Mouse (Mus musculus) T-cell, adult 66 days (primary cell): ENCODE data around the gene Slamf7. TPM values are rescaled to one million over a fixed set of nuclear protein-coding genes. Genes with fewer than 3 reads are reported as not detected.

Experiments used
- total RNA-seq, 2 experiments: library from RNA; stranded (reverse); gene quantifications; 3 replicates in 1 of 2; 4 replicates in 1 of 2; pipeline ENCODE4 v1.2.4; 2023

The Slamf7 gene
- total RNA-seq: 10 to 100 TPM in 1 of 2 experiments, 1 to 10 TPM in 1; 9.2 to 18.3 TPM

DNA sequence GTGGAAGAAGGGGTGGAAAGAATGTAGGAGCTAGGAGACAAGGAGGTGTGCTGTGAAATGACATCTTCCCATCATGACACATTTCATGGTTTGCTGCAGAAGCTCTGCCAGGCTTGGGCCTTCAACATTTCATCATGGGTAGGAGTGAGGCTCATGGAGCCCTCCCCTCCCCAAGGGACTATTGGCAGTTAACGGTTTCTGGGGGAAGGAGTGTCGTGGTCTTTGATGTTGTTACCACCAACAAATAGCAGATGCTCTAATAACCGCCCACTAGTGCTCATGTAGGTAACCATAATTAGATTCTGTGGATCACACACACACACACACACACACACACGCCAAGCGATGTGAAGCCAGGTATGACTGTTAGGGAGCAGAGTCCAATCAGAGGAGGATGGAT, at the start of gene Slamf7:
TSS of gene Slamf7 (minus strand) at position 302 of the 400 bp plus-strand sequence.

DNA sequence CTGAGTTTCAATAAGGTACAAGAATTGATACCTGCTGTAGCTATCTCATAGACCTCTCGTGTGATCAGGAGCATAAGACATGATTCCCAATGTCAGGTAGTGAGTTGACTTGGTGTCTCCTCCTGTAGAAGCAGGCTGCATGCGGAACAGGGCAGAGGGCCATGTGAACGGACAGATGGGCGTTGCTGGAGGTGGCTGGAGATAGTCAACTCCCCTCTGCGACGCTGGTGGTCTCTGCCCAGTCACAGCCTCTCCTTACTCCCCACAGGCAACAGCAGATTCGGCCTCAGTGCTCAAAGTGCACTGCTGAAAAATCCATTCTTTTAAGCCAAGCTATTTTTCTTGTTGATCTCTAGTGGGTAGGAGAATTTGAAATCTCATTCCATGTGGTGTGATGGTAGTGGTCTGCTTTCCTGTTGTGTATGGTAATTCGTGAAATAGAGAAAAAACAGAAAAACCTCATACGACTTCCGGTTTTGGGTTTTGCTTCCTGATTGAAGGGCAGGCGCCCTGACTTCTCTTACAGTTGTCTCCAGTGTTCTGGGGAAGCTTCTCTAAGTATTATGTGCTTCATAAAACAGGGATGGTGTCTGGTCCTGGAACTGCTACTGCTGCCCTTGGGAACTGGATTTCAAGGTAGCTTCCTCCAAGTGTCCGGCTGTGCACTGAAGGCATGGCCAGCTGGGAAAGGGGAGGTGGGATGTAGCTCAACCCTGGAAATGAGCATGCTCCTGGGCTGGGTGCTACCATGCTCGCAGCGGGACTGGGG, 28.9 kb upstream of the Slamf7 start, which contains the start of gene Cd48:
TSS of gene Cd48 (plus strand) at position 479 of the 769 bp plus-strand sequence.

DNA sequence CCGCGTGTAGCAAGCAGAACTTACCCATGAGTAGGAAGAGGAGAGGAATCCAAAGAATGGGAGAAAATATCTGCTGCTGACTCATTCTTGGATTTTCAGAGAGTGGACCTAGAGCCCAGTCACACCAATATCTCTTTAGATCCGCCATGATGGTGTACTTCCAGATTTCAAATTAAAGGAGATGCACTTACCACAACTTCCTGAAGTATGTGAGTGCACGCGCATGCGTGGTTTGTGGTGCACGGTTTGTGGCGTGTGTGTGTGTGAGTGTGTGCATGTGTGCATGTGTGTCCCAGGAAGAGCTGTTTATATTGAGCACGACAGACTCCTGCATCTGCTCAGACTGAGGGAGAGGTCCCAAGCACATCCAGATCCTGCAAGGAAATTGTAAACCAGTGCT, 45.7 kb downstream of the Slamf7 start, which contains the start of gene Ly9:
TSS of gene Ly9 (minus strand) at position 235 of the 400 bp plus-strand sequence.

Other genes with a start within 250 kb of the Slamf7 start
- gene Usf1, start 241.7 kb downstream of the Slamf7 start, total RNA-seq: 100 to 1,000 TPM in 1 of 2 experiments, 10 to 100 TPM in 1; 99.1 to 103 TPM
- 1 to 10 TPM; 6.0 to 8.0 TPM for gene Tstd1, start 234.2 kb downstream of the Slamf7 start, total RNA-seq
- under 1 TPM in 1 of 2 experiments, not detected in 1; 0.92 TPM for gene F11r, start 215.5 kb downstream of the Slamf7 start, total RNA-seq
- gene Alyref2, start 149.6 kb downstream of the Slamf7 start, total RNA-seq: 1 to 10 TPM; 6.1 to 6.6 TPM
- gene Itln1, start 117.7 kb downstream of the Slamf7 start, total RNA-seq: not detected
- gene Cd244a, start 93.8 kb downstream of the Slamf7 start, total RNA-seq: 1 to 10 TPM; 2.4 to 3.6 TPM
- 100 to 1,000 TPM; 126 to 138 TPM for gene Ly9, start 45.6 kb downstream of the Slamf7 start, total RNA-seq
- 100 to 1,000 TPM; 136 to 156 TPM for gene Cd48, start 29.0 kb upstream of the Slamf7 start, total RNA-seq
- gene Slamf1, start 114.1 kb upstream of the Slamf7 start, total RNA-seq: 10 to 100 TPM; 23.9 to 28.9 TPM
- 100 to 1,000 TPM; 141 to 142 TPM for gene Cd84, start 186.7 kb upstream of the Slamf7 start, total RNA-seq
- gene Gm10521, start 242.6 kb upstream of the Slamf7 start, total RNA-seq: 10 to 100 TPM; 29.2 to 30.9 TPM